Mouse (Mus musculus) hindbrain, embryonic 15.5 days (tissue): ENCODE measurements around the gene Ccdc187. TPM values are rescaled to one million over a fixed set of nuclear protein-coding genes. Genes with fewer than 3 reads are reported as not detected.
A peak's percentile ranks its signal among the peaks of the same experiment; 100 is the strongest.

Experiments used
- ATAC-seq: fragments of 200-750 bp; cut with Nextera tagmentation; 2 replicates; pipeline ENCODE4 v1.8.0; 2017; ENCODE audit warnings: low read depth, moderate number of reproducible peaks, moderate TSS enrichment; ENCODE audit not compliant: low FRiP score
- H3K27ac ChIP-seq: fragments of 300-500 bp; sonication (generic); replicated peaks from 2 replicates; pipeline ENCODE4 v1.5.1; 2015; ENCODE audit warnings: mild to moderate bottlenecking, inconsistent platforms
- H3K27me3 ChIP-seq: fragments of 300-500 bp; sonication (generic); 2 replicates; pipeline ENCODE4 v1.6.1; 2015; ENCODE audit warnings: control low read depth, inconsistent platforms
- H3K36me3 ChIP-seq: fragments of 300-500 bp; sonication (generic); 2 replicates; pipeline ENCODE4 v1.6.1; 2015; ENCODE audit warnings: control low read depth, inconsistent platforms
- H3K4me1 ChIP-seq: fragments of 300-500 bp; sonication (generic); replicated peaks from 2 replicates; pipeline ENCODE4 v1.6.1; 2015; ENCODE audit warnings: control low read depth, inconsistent platforms
- H3K4me2 ChIP-seq: fragments of 300-500 bp; sonication (generic); 2 replicates; pipeline ENCODE4 v1.6.1; 2015; ENCODE audit warnings: moderate library complexity, mild to moderate bottlenecking, inconsistent platforms
- H3K4me3 ChIP-seq: fragments of 300-500 bp; sonication (generic); 2 replicates; pipeline ENCODE4 v1.5.1; 2015; ENCODE audit warnings: mild to moderate bottlenecking, inconsistent platforms
- H3K9ac ChIP-seq: fragments of 300-500 bp; sonication (generic); 2 replicates; pipeline ENCODE4 v1.6.1; 2015; ENCODE audit warnings: inconsistent platforms
- H3K9me3 ChIP-seq: fragments of 300-500 bp; sonication (generic); 2 replicates; pipeline ENCODE4 v1.6.1; 2016; ENCODE audit warnings: control low read depth, inconsistent platforms
- WGBS: fragments of 180-500 bp; shearing (Covaris S2); methylation state at CpG from one replicate; pipeline ENCODE4 v1.1.7; 2015; 5-methylcytosine and 5-hydroxymethylcytosine counted together
- polyA plus RNA-seq: library from polyadenylated mRNA; unstranded; fragments of >200 nt; fragmentation: Nextera tagmentation; extraction: Ambion mirVana; gene quantifications from 2 replicates; pipeline ENCODE4 v1.2.1, GENCODE M21; 2015

Gene Ccdc187
- polyA plus RNA-seq = 0.16 and 0.25 TPM in 2 replicates

DNA sequence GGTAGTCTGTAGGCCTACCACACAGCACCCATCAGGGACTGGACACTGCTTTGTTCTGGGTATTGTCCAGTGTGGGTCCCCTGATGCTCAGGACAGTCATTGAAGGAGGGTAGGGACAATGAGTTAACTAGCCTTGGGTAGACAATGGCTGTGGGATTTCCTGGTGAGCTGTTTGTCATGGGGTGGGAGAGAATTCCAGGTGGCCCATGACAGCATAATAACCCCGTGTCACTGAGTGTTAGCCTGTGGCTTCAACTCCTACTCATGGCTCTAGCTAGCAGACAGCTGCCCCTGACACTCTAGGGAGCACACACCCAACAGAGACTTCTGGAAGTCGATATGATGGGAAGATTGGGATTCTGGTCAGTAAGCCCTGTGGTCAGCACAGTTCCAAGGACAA is at the start of gene Ccdc187:
Gene Ccdc187 (minus strand): TSS at position 101 of the 400 bp plus-strand sequence.
- Histone ChIP-seq H3K9me3 (no peaks in the 10 kb centered on the region), H3K9ac (no peak within 1 kb of the TSS), H3K4me1 (peaks cover 34% of the 10 kb centered on the region), H3K4me3 (no peak within 1 kb of the TSS), H3K36me3 (no peaks in the 10 kb centered on the region), H3K27ac (no peak within 1 kb of the TSS), H3K4me2 (no peak within 1 kb of the TSS), H3K27me3 (no peaks in the 10 kb centered on the region)
- 58% methylated on average over 2 of the region's 2 CpGs for WGBS
- ATAC-seq = no peak

- Histone ChIP-seq H3K36me3 (peaks cover 81% of the 10 kb centered on the region), H3K4me1 (0 out of 2 replicates have a peak, but pooled peaks cover 3% of the 10 kb centered on the region), H3K9ac (no peak overlapping the region), H3K27ac (0 out of 2 replicates have a peak overlapping the region, but pooled peaks have one; percentile 43), H3K4me2 (no peak overlapping the region), H3K4me3 (no peak overlapping the region), H3K9me3 (no peaks in the 10 kb centered on the region), H3K27me3 (no peaks in the 10 kb centered on the region)
- 74% methylated on average over 11 of the region's 11 CpGs for whole genome bisulfite sequencing
- ATAC-seq = no peak
Observed at GRCm38 (mm10) chr2:26342609-26343490, 48.5 kb upstream of the Ccdc187 start.

DNA sequence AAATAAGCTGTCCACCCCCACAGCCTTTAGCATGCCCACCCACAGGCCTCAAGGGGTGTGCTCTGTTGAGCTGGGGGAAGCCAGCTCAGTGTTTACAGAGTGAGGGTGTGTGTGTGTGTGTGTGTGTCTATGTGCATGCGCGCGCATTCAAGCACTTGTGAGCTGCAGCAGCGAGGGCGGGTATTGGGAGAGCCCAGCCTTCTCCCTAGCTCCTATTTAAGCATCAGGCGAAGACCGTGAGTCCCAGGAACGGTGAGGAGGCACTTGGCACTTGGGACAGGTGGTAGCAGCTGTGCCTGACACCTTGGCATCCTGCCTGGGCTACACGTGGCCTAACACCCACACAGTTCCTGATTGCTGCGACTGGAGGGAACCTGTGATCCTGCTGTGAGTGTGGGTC is 47.7 kb upstream of the Ccdc187 start:
- Histone ChIP-seq H3K4me3 (no peak overlapping the region), H3K27ac (peak overlapping the region; percentile 43; the same call in 1 of the 2 replicates), H3K27me3 (no peaks in the 10 kb centered on the region), H3K4me2 (no peak overlapping the region), H3K9ac (no peak overlapping the region), H3K36me3 (peaks cover 74% of the 10 kb centered on the region), H3K9me3 (no peaks in the 10 kb centered on the region), H3K4me1 (0 out of 2 replicates have a peak, but pooled peaks cover 3% of the 10 kb centered on the region)
- 74% methylated on average over 10 of the region's 10 CpGs for WGBS
- ATAC-seq = peak; percentile 36; the same call in 1 of the 2 replicates

DNA sequence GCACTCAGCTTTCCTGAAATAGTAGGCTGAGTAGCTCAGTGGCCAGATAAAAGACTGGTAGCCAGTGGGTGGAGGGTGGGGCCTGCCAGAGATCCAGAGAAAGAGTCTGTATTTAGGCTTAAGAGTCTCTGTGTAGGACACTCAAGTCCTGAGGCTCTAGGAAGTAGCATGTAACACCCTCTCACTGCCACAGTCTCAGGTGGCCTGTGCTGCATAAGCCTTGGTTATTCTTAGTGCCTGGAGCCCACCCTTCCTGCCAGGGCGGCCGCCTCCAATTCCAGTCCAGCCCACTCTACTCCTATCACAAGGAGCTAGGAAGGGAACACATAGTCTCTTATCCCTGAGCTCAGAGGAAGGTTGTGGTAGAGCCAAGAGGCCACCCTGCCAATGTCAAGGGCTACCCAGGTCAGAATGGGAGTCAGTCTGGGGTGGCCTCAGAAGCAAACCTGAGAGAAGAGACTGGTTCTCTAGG is 47.2 kb upstream of the Ccdc187 start:
- Histone ChIP-seq H3K27ac (peak overlapping the region; percentile 43; the same call in 1 of the 2 replicates), H3K4me1 (0 out of 2 replicates have a peak, but pooled peaks cover 3% of the 10 kb centered on the region), H3K9me3 (no peaks in the 10 kb centered on the region), H3K4me3 (no peak overlapping the region), H3K9ac (no peak overlapping the region), H3K36me3 (peaks cover 69% of the 10 kb centered on the region), H3K4me2 (no peak overlapping the region), H3K27me3 (no peaks in the 10 kb centered on the region)
- no peak for ATAC-seq
- 98% methylated on average over 2 of the region's 2 CpGs for WGBS

- no peak overlapping the region for H3K4me3 ChIP-seq
- no peak overlapping the region for H3K4me2 ChIP-seq
- no peak overlapping the region for H3K9ac ChIP-seq
- no peaks in the 10 kb centered on the region for H3K27me3 ChIP-seq
- 0 out of 2 replicates have a peak, but pooled peaks cover 3% of the 10 kb centered on the region for H3K4me1 ChIP-seq
- ATAC-seq = peak; percentile 42; the same call in 1 of the 2 replicates
- peaks cover 50% of the 10 kb centered on the region for H3K36me3 ChIP-seq
- no peaks in the 10 kb centered on the region for H3K9me3 ChIP-seq
- no peak overlapping the region for H3K27ac ChIP-seq
- 80% methylated on average over 5 of the region's 5 CpGs for WGBS
Observed at GRCm38 (mm10) chr2:26339204-26339551, 44.8 kb upstream of the Ccdc187 start.

- Histone ChIP-seq H3K27ac (no peak overlapping the region), H3K9me3 (no peaks in the 10 kb centered on the region), H3K4me3 (no peak overlapping the region), H3K4me2 (no peak overlapping the region), H3K4me1 (0 out of 2 replicates have a peak, but pooled peaks cover 3% of the 10 kb centered on the region), H3K27me3 (no peaks in the 10 kb centered on the region), H3K9ac (no peak overlapping the region), H3K36me3 (peaks cover 49% of the 10 kb centered on the region)
- ATAC-seq = peak; percentile 34; the same call in 1 of the 2 replicates
- 60% methylated on average over 10 of the region's 13 CpGs for WGBS
Observed at GRCm38 (mm10) chr2:26338302-26339203, 44.2 kb upstream of the Ccdc187 start.

- Histone ChIP-seq H3K9me3 (no peaks in the 10 kb centered on the region), H3K27ac (peak overlapping the region; percentile 69), H3K4me1 (no peaks in the 10 kb centered on the region), H3K36me3 (peaks cover 36% of the 10 kb centered on the region), H3K9ac (no peak overlapping the region), H3K4me3 (peak overlapping the region; percentile 2; the same call in 1 of the 2 replicates), H3K27me3 (no peaks in the 10 kb centered on the region), H3K4me2 (peak overlapping the region; percentile 20; the same call in 1 of the 2 replicates)
- WGBS = 69% methylated on average over 6 of the region's 6 CpGs
- peak; percentile 45; the same call in 1 of the 2 replicates for ATAC-seq
Observed at GRCm38 (mm10) chr2:26330702-26331101, 36.3 kb upstream of the Ccdc187 start.

- Histone ChIP-seq H3K4me3 (peak overlapping the region; percentile 2; the same call in 1 of the 2 replicates), H3K4me2 (peak overlapping the region; percentile 20; the same call in 1 of the 2 replicates)
- 83% methylated on average over 4 of the region's 4 CpGs for WGBS
Observed at GRCm38 (mm10) chr2:26330056-26330468, 35.7 kb upstream of the Ccdc187 start.

DNA sequence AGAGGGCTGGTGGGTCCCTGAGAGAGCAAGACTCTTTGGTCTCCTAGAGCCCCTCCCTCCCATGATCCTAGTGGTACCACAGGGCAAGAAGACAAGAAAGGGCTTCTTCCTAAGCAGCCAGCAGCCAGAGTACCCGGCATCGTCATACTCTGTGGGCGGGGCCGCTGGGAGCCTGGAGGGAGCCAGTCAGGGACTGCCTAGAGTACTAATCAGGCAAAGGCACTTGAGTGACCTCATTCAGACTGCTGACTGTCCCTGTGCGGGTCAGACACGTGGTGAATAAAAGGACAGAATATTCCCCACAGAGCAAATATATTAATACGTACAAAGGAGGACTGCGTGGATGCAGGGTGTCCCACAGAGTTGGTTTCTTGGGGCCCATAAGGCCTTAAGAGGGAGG is 35.0 kb upstream of the Ccdc187 start:
- Histone ChIP-seq H3K4me3 (no peak overlapping the region), H3K9me3 (no peaks in the 10 kb centered on the region), H3K4me1 (no peaks in the 10 kb centered on the region), H3K27ac (peak overlapping the region; percentile 69), H3K4me2 (no peak overlapping the region), H3K9ac (no peak overlapping the region), H3K36me3 (peaks cover 48% of the 10 kb centered on the region), H3K27me3 (no peaks in the 10 kb centered on the region)
- peak; percentile 53; the same call in 1 of the 2 replicates for ATAC-seq
- WGBS = 48% methylated on average over 8 of the region's 8 CpGs

More at GRCm38 (mm10) chr2:26330056-26330468, 35.7 kb upstream of the Ccdc187 start:
- Histone ChIP-seq H3K27me3 (no peaks in the 10 kb centered on the region), H3K4me1 (no peaks in the 10 kb centered on the region), H3K27ac (peak overlapping the region; percentile 69), H3K9me3 (no peaks in the 10 kb centered on the region), H3K36me3 (peaks cover 43% of the 10 kb centered on the region), H3K9ac (no peak overlapping the region)
- ATAC-seq = peak; percentile 79

- ATAC-seq = no peak
- Histone ChIP-seq H3K9ac (no peak overlapping the region), H3K4me2 (no peak overlapping the region), H3K36me3 (peaks cover 64% of the 10 kb centered on the region), H3K9me3 (no peaks in the 10 kb centered on the region), H3K4me1 (no peaks in the 10 kb centered on the region), H3K4me3 (no peak overlapping the region), H3K27ac (no peak overlapping the region), H3K27me3 (no peaks in the 10 kb centered on the region)
- WGBS = 88% methylated on average over 4 of the region's 4 CpGs
Observed at GRCm38 (mm10) chr2:26327852-26328251, 33.5 kb upstream of the Ccdc187 start.

- Histone ChIP-seq H3K4me1 (peaks cover 7% of the 10 kb centered on the region; the same call in 1 of the 2 replicates), H3K9ac (no peak overlapping the region), H3K9me3 (no peaks in the 10 kb centered on the region), H3K4me2 (no peak overlapping the region), H3K27me3 (no peaks in the 10 kb centered on the region), H3K27ac (no peak overlapping the region), H3K36me3 (peaks cover 64% of the 10 kb centered on the region), H3K4me3 (no peak overlapping the region)
- WGBS = 67% methylated on average over 15 of the region's 15 CpGs
- peak; percentile 53; the same call in 1 of the 2 replicates for ATAC-seq
Observed at GRCm38 (mm10) chr2:26325386-26326181, 31.2 kb upstream of the Ccdc187 start.
